8 mouse cellular contexts compared by ENCODE assay signal in genomic region chr10:63024580-63024910, GRCm38 (mm10). TPM values are rescaled to one million over a fixed set of nuclear protein-coding genes. Genes with fewer than 3 reads are reported as not detected.
DNase-seq lines count a peak whose midpoint lies in the region; ATAC-seq and TF ChIP-seq lines count a peak whose summit lies in the region.

No protein-coding gene starts in this region.

- no peak for TF ChIP-seq CTCF in CH12.LX (conservative IDR thresholded peaks at IDR 0.05 in 1 of 2, IDR thresholded peaks at IDR 0.05 in 1 of 2; ENCODE audit: low read depth in 2 of 2, low read length in 2 of 2)

- peaks cover 2 to 34% of the 10 kb centered on the region in 2 experiments; a peak in 3 of 4 replicates for H3K4me1 ChIP-seq in CH12.LX (ENCODE audit: control insufficient read depth in 1 of 2, insufficient read depth in 2 of 2)
- no peaks in the 10 kb centered on the region for H3K4me1 ChIP-seq in embryonic facial prominence, embryonic 11.5 days (ENCODE audit: control insufficient read depth, insufficient read depth, low read length)
- peaks cover 19% of the 10 kb centered on the region for H3K4me1 ChIP-seq in heart, embryonic 12.5 days (replicated peaks)

- peak overlapping the region; percentile 81 for H3K27ac ChIP-seq in CH12.LX (ENCODE audit: insufficient read depth, low read depth)
- H3K27ac ChIP-seq in embryonic facial prominence, embryonic 11.5 days (replicated peaks; ENCODE audit: low read depth, low read length): peak overlapping the region; percentile 99
- H3K27ac ChIP-seq in heart, embryonic 12.5 days (ENCODE audit: poor library complexity, severe bottlenecking): peak overlapping the region; percentile 98

- dilution Hi-C loops in CH12.LX (cut with MboI; ENCODE audit: extremely low pct_ligation_motif_present, extremely low pct_unique_long_range_greater_than_20kb, low sequenced_read_pairs): no loop called here

- peak overlapping the region; percentile 84 for H3K4me2 ChIP-seq in CH12.LX (ENCODE audit: insufficient read depth, low read depth, poor library complexity, severe bottlenecking)
- peak overlapping the region; percentile 69 for H3K4me2 ChIP-seq in embryonic facial prominence, embryonic 11.5 days (ENCODE audit: low read depth, low read length)
- peak overlapping the region; percentile 71 for H3K4me2 ChIP-seq in heart, embryonic 12.5 days

- peak overlapping the region; percentile 92 for H3K9ac ChIP-seq in CH12.LX (ENCODE audit: insufficient read depth, low read depth)
- peak overlapping the region; percentile 97 for H3K9ac ChIP-seq in embryonic facial prominence, embryonic 11.5 days (replicated peaks; ENCODE audit: low read length)
- H3K9ac ChIP-seq in heart, embryonic 12.5 days: peak overlapping the region; percentile 74

- TF ChIP-seq POLR2A in CH12.LX (IDR thresholded peaks at IDR 0.05; ENCODE audit: low read depth, low read length): no peak

- no peaks in the 10 kb centered on the region for H3K27me3 ChIP-seq in CH12.LX (replicated peaks)
- no peaks in the 10 kb centered on the region for H3K27me3 ChIP-seq in embryonic facial prominence, embryonic 11.5 days (ENCODE audit: control insufficient read depth, insufficient read depth, low read length)
- H3K27me3 ChIP-seq in heart, embryonic 12.5 days (replicated peaks): no peaks in the 10 kb centered on the region

- no peaks in the 10 kb centered on the region for H3K9me3 ChIP-seq in CH12.LX (replicated peaks; ENCODE audit: low read length)
- H3K9me3 ChIP-seq in embryonic facial prominence, embryonic 11.5 days (replicated peaks; ENCODE audit: control insufficient read depth, low read length): no peaks in the 10 kb centered on the region
- no peaks in the 10 kb centered on the region for H3K9me3 ChIP-seq in heart, embryonic 12.5 days (replicated peaks)

- H3K4me3 ChIP-seq in CH12.LX (replicated peaks in 1 of 3; ENCODE audit: low read depth in 2 of 3, low read length in 2 of 3, poor library complexity in 1 of 3): peak overlapping the region; percentile 63 to 91 (median 64)
- H3K4me3 ChIP-seq in embryonic facial prominence, embryonic 11.5 days (ENCODE audit: low read depth, low read length): peak overlapping the region; percentile 88
- H3K4me3 ChIP-seq in heart, embryonic 12.5 days: peak overlapping the region; percentile 77

- no peak for TF ChIP-seq RAD21 in CH12.LX (IDR thresholded peaks at IDR 0.05; ENCODE audit: low read depth, low read length)

- ATAC-seq in embryonic facial prominence, embryonic 11.5 days (replicated peaks; ENCODE audit: insufficient number of reproducible peaks, low FRiP score, low TSS enrichment, low read depth): peak; percentile 16; the same call in 1 of the 2 replicates
- ATAC-seq in heart, embryonic 12.5 days (ENCODE audit: insufficient number of reproducible peaks, low FRiP score): peak; percentile 62
- no peak for ATAC-seq in activated CD4-positive, CD25-positive, alpha-beta regulatory T cell, adult 4 months

- DNase-seq in CH12.LX (ENCODE audit: extremely low read depth): no peak
- peak; percentile 51 to 59 for DNase-seq in adrenal gland, adult 18-20 months (ENCODE audit: low spot score in 2 of 2)
- peak; percentile 68 for DNase-seq in embryonic facial prominence, embryonic 11.5 days (ENCODE audit: low spot score)
- DNase-seq in kidney, postnatal 10 days: peak; percentile 83
- peak; percentile 82 for DNase-seq in lung, postnatal 10 days
- DNase-seq in ovary, postnatal 36 days (ENCODE audit: low spot score): peak; percentile 70

- under 1% methylated on average over 8 of the region's 8 CpGs for WGBS in embryonic facial prominence, embryonic 11.5 days
- WGBS in heart, embryonic 12.5 days: under 1% methylated on average over 8 of the region's 8 CpGs

- peaks cover 36% of the 10 kb centered on the region for H3K79me2 ChIP-seq in CH12.LX (replicated peaks; ENCODE audit: control insufficient read depth, extremely low read depth, insufficient read depth, poor library complexity, severe bottlenecking)

- H3K36me3 ChIP-seq in CH12.LX (replicated peaks in 1 of 2; ENCODE audit: control insufficient read depth in 1 of 2, insufficient read depth in 1 of 2, low read length in 1 of 2): peaks cover 0 to 2% of the 10 kb centered on the region in 2 experiments
- H3K36me3 ChIP-seq in embryonic facial prominence, embryonic 11.5 days (replicated peaks; ENCODE audit: control insufficient read depth, insufficient read depth, low read depth, low read length): no peaks in the 10 kb centered on the region
- H3K36me3 ChIP-seq in heart, embryonic 12.5 days: no peaks in the 10 kb centered on the region

- no peak for TF ChIP-seq EP300 in CH12.LX (IDR thresholded peaks at IDR 0.05; ENCODE audit: low read length)

- in situ Hi-C loops in CH12.LX (cut with MboI; ENCODE audit: low pct_ligation_motif_present, low pct_unique_long_range_greater_than_20kb, low sequenced_read_pairs): no loop called here

TF ChIP-seq in CH12.LX, 34 proteins besides CTCF, POLR2A, EP300 and RAD21:
- no peak for TF ChIP-seq NRF1 (IDR thresholded peaks at IDR 0.05; ENCODE audit: low read depth, low read length)
- no peak for TF ChIP-seq RCOR1 (conservative IDR thresholded peaks at IDR 0.05; ENCODE audit: low read depth, low read length)
- TF ChIP-seq E2F4 (IDR thresholded peaks at IDR 0.05; ENCODE audit: insufficient replicate concordance, low read depth, low read length): no peak
- TF ChIP-seq MEF2A (IDR thresholded peaks at IDR 0.05; ENCODE audit: borderline replicate concordance, low read depth, low read length): no peak
- TF ChIP-seq CHD1 (IDR thresholded peaks at IDR 0.05; ENCODE audit: low read depth, low read length): no peak
- no peak for TF ChIP-seq MXI1 (IDR thresholded peaks at IDR 0.05; ENCODE audit: low read depth, low read length)
- TF ChIP-seq MYC (IDR thresholded peaks at IDR 0.05; ENCODE audit: low read depth, low read length): no peak
- no peak for TF ChIP-seq JUND (conservative IDR thresholded peaks at IDR 0.05; ENCODE audit: low read depth, low read length)
- no peak for TF ChIP-seq ZKSCAN1 (IDR thresholded peaks at IDR 0.05; ENCODE audit: borderline replicate concordance, low read depth, low read length)
- no peak for TF ChIP-seq GABPA (IDR thresholded peaks at IDR 0.05; ENCODE audit: insufficient replicate concordance, low read depth, low read length)
- no peak for TF ChIP-seq ZNF384 (IDR thresholded peaks at IDR 0.05; ENCODE audit: low read depth, low read length)
- no peak for TF ChIP-seq POLR2AphosphoS2 (IDR thresholded peaks at IDR 0.05; ENCODE audit: low read depth, low read length)
- no peak for TF ChIP-seq BHLHE40 (IDR thresholded peaks at IDR 0.05; ENCODE audit: low read depth, low read length)
- TF ChIP-seq KAT2A (IDR thresholded peaks at IDR 0.05; ENCODE audit: insufficient replicate concordance, low read length): no peak

RNA-seq across cellular contexts. Expression of gene Pbld2, which starts 0.4 kb away (rescaled TPM):
- total RNA-seq in CH12.LX (2012; rRNA removed): 0.55 and 0.72 TPM in 2 replicates
- 0.19 and 0.76 TPM in 2 replicates for total RNA-seq in CH12.LX (2014; rRNA removed)
- polyA plus RNA-seq in CH12.LX (2012; ENCODE audit: insufficient read length, low read depth): 0.26 TPM in 1 of 2 replicates, not detected in the other
- 1 to 10 TPM; 4.2 to 4.9 TPM for total RNA-seq in adrenal gland, adult 18-20 months (2021)
- 0.84 and 1.1 TPM in 2 replicates for polyA plus RNA-seq in embryonic facial prominence, embryonic 11.5 days (2014; fragmentation: Nextera tagmentation; extraction: Ambion mirVana)
- polyA plus RNA-seq in heart, embryonic 12.5 days (2016; fragmentation: Nextera tagmentation; extraction: Ambion mirVana): 0.68 and 0.78 TPM in 2 replicates
- under 1 TPM in 1 of 2 experiments, not detected in 1; 0.44 TPM for polyA plus RNA-seq in activated CD4-positive, CD25-positive, alpha-beta regulatory T cell, adult 4 months (2017; shearing (Covaris generic))

RNA-seq across cellular contexts. Expression of gene Hnrnph3, which starts 0.5 kb away (rescaled TPM):
- total RNA-seq in CH12.LX (2012; rRNA removed) (12.8 and 15.1 TPM in 2 replicates), CH12.LX (2014; rRNA removed) (9.5 and 11.7 TPM in 2 replicates)
- polyA plus RNA-seq in CH12.LX (2012; ENCODE audit: insufficient read length, low read depth): 37.8 and 55.2 TPM in 2 replicates
- total RNA-seq in adrenal gland, adult 18-20 months (2021): 10 to 100 TPM; 51.1 to 53.6 TPM
- polyA plus RNA-seq in embryonic facial prominence, embryonic 11.5 days (2014; fragmentation: Nextera tagmentation; extraction: Ambion mirVana): 113 and 125 TPM in 2 replicates
- polyA plus RNA-seq in heart, embryonic 12.5 days (2016; fragmentation: Nextera tagmentation; extraction: Ambion mirVana): 70.7 and 77.3 TPM in 2 replicates
- polyA plus RNA-seq in activated CD4-positive, CD25-positive, alpha-beta regulatory T cell, adult 4 months (2017; shearing (Covaris generic)): 10 to 100 TPM; 66.3 to 75.6 TPM

RNA-seq across cellular contexts. Expression of gene Pbld1, which starts 35.4 kb away (rescaled TPM):
- 0.04 and 0.25 TPM in 2 replicates for total RNA-seq in CH12.LX (2012; rRNA removed)
- not detected in 2 replicates for total RNA-seq in CH12.LX (2014; rRNA removed)
- 0.49 TPM in 1 of 2 replicates, not detected in the other for polyA plus RNA-seq in CH12.LX (2012; ENCODE audit: insufficient read length, low read depth)
- 1 to 10 TPM; 1.5 to 2.9 TPM for total RNA-seq in adrenal gland, adult 18-20 months (2021)
- 0.74 and 0.98 TPM in 2 replicates for polyA plus RNA-seq in embryonic facial prominence, embryonic 11.5 days (2014; fragmentation: Nextera tagmentation; extraction: Ambion mirVana)
- 0.40 and 0.87 TPM in 2 replicates for polyA plus RNA-seq in heart, embryonic 12.5 days (2016; fragmentation: Nextera tagmentation; extraction: Ambion mirVana)
- not detected for polyA plus RNA-seq in activated CD4-positive, CD25-positive, alpha-beta regulatory T cell, adult 4 months (2017; shearing (Covaris generic))

RNA-seq across cellular contexts. Expression of gene Rufy2, which starts 44.5 kb away (rescaled TPM):
- total RNA-seq in CH12.LX (2012; rRNA removed): 4.9 and 5.6 TPM in 2 replicates
- total RNA-seq in CH12.LX (2014; rRNA removed): 5.8 and 9.0 TPM in 2 replicates
- 6.8 and 7.1 TPM in 2 replicates for polyA plus RNA-seq in CH12.LX (2012; ENCODE audit: insufficient read length, low read depth)
- total RNA-seq in adrenal gland, adult 18-20 months (2021): 10 to 100 TPM in 1 of 2 experiments, 1 to 10 TPM in 1; 9.5 to 10.0 TPM
- 19.8 and 20.3 TPM in 2 replicates for polyA plus RNA-seq in embryonic facial prominence, embryonic 11.5 days (2014; fragmentation: Nextera tagmentation; extraction: Ambion mirVana)
- 14.6 and 15.9 TPM in 2 replicates for polyA plus RNA-seq in heart, embryonic 12.5 days (2016; fragmentation: Nextera tagmentation; extraction: Ambion mirVana)
- 10 to 100 TPM; 35.9 to 36.7 TPM for polyA plus RNA-seq in activated CD4-positive, CD25-positive, alpha-beta regulatory T cell, adult 4 months (2017; shearing (Covaris generic))
